Mouse (Mus musculus): ENCODE measurements around the gene Alg12.

Gene Alg12

DNA sequence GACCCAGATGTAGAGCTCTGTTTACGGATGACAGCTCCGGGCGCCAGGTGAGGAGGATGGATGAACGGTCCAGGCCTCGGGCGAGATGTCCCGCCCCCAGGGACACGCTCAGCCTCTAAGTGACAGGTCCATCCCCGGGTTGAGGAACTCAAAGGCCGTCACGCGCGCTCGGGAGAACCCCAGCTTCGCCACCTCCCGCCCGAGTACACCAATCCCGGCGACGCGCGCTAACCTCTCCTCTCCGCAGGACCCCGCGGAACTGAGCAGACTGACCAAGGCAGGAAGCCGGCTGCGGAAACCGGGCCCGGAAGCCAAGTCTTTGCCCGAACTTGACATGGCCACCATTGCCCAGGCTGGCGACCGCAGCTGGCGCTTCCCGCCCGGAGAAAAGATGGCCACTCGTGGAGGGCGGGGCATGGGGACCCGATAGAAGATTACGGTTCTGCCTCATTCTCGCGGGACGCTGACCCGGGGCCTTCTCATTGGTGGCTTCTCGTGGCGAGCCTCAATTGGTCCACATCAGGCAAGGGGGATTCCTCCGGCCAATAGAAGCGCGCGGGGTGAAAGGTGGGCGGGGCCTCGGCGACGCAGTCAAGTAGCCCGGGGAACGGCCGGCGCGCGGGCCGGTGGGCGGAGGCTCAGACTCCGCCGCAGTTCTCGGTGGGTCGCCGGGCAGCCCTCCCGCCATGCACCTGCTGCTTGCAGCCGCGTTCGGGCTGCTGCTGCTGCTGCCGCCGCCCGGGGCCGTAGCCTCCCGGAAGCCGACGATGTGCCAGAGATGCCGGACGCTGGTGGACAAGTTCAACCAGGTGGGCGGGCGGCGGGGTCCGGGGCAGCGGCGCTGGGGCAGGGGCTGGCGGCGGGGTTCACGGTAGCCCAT is at the start of gene Alg12, which contains the start of gene Creld2:
TSS of gene Alg12 (minus strand) at position 293 of the 880 bp plus-strand sequence.
TSS of gene Creld2 (plus strand) at position 621 of the 880 bp plus-strand sequence.
- peak; percentile 100 for DNase-seq

DNA sequence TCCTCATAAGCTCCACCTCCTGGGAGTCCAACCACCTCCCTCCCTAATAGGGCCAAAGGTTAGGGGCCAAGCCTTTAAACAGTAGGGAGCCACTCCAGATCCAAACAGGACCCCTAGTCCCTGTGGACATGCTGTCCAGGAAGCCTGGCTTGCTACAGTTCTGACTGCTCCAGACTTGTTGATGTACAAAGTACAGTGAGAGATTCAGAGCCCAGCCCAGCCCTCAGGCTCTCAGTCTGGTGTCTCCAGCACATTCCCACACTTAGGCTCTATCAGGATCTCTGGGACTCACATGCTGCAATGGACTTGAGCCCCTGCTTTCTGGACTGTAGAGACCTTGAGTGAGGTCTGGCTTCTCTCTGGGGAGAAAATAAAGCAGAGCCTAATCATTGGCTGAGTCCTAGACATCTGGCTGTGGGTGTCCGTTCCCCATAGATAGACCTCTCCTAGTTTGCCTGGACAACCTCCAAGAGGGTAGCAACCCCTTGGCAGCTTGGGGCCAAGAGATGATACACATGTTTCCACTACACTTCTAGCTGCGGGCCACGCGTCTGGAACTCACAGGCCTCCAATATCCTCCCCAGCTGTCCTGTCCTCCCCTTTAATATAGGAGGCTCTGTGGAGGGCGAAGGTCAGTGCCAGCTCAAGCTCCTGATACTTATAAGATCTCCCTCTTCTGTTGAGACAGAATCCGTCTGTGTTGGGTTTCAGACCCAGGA is 49.1 kb upstream of the Alg12 start:
- DNase-seq: peak; percentile 59

DNA sequence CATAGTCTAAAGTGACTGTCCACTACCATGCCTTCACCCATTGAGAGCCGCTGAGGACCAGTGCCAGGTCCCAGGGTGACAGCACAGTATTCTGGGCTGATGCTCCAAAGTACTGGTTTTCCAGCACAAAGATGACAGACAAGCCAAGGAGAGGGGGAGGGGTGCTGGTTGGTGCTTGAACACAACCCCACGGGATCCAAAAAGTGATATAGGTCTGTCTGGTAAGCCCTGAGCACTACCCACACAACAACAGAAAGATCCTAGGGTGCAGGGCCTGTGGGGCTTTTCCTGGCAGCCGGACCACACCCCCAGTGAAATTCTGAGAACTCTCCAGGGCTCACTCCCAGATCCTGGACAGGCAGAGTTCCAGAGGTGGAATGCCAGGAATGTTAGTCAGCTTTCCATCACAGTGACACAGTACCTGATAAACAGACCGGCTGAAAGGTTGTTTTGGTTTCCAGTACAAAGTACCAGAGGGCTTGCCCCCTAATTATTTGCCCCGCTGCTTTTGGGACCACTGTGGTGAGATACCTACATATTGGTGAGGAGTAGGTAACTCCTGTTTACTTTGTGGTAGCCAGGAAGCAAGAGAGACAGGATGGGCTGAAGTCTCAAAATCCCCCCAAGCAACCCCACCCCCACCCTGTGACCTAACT is 48.4 kb upstream of the Alg12 start:
- peak; percentile 73 for DNase-seq

DNA sequence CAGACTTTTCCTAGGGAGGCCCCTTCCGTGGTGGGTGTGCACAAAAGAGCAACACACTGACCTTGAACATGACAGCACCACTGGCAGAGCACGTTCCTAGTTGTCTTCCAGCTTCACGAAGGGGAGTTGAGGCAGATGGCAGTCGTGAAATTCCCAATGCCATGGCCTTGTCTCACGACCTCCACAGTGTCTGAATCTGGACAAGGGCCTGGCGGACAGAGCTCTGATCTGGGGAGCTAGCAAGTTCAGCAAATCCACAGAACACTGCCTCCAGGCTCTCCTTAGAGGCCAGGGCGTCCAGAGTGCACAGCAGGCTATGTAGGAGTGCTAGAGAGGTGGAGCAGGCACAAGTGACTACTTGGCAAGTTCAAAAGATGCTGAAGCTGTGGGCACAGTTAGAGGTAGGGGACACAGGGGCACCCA is 47.8 kb upstream of the Alg12 start:
- no peak for DNase-seq

DNA sequence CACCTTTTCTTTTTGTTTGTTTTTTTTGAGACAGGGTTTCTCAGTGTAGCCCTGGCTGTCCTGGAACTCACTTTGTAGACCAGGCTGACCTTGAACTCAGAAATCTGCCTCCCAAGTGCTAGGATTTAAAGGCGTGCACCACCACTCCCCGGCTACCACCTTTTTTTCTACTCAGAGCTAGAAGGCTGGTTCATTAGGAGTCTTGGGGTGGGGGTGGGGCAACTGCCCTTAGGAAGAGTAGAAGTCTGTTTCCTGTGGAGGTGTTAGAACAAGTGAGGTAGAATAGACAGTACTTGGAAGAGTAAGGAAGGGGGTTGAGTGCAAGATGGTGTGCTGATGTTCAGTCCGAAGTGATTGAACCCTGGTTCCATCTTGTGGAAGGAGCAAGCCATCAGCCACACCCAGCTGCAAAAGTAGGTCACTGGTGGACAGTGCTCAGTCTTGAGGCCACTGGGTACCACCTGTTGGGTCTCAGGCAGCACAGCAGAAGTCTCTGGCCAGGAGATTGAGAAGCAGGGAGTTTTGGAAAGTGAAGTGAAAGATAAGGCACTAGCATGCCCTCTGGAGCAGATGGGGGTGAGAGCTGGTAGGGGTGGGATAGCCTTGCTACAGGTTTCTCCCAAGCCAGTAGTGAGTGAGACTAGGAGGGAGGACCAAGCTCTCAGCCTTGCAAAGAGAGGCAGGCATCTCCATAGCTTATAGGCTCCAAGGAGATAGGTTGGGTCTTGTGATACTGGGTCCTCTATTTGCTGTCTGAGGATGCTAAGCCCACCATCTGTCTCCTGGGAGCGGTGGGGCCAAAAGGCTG is 47.0 kb upstream of the Alg12 start:
- DNase-seq: no peak

DNA sequence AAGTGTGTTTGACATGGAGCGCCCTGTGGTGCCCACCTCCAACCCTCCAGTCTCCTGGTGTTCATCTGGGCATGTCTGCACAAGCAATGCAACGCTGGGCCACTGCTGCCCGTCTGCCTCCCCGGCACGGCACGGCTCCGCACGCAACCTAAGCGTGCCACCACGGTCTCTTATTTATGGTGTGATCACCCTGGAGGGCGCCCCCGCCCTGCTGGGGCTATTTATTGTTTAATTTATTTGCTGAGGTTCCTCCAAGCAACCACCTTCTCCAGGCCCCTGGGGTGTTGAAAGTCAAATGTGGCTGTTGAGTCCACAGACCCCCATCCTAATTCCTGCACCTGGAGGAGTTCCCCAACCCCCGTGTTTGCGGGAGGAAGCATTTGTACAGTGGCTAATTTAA is 45.9 kb upstream of the Alg12 start:
- DNase-seq: no peak

DNA sequence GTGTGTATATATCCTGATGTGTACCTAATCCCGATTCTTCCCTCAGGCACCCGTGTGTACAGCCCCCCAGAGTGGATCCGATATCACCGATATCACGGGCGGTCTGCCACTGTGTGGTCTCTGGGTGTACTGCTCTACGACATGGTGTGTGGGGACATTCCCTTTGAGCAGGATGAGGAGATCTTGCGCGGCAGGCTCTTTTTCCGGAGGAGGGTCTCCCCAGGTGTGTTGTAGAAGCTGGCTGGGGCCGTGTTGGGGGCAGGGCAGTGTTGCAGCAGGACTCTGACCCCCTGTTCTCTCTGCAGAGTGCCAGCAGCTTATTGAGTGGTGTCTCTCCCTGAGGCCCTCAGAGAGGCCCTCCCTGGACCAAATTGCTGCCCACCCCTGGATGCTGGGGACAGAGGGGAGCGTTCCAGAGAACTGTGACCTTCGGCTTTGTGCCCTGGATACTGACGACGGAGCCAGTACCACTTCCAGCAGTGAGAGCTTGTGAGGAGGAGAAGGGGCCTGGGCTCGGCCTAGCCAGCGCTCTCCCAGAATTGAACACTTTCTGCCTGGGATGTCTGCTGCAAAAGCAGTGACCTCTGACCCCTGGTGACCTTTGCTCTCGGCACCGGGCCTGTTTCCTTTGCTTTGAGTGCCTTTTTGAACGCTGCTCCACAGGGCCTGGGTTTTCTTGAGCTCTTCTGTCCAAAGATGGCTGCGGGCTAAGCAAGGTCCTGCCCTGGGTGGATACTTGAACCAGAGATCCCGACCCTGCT is 45.3 kb upstream of the Alg12 start:
- DNase-seq: peak; percentile 46

DNA sequence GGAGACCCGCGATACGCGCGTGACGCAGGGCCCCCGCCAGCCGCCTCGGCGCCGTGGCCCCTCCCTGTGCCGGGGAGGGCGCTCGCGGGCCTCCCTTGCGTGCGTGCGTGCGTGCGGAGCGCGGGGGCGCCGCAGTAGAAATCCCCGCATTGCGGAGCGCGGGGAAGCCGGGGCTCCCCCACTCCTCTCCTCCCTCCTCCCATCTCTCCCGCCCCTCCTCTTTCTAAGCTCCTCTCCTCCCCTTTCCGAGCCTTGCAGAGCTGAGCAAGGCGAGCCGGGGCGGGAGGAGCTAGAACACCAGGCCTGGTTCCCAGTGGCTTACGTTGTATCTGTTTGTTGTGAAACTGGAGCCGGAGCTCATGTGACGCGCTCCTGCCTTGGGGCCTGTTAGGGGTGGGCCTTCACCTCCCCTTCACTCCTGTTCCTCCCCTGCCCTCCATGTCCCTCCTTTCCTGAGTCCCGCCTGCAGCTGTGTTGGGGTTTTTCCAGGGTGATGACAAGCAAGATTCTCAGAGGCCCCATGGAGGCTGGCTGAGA is 44.6 kb upstream of the Alg12 start:
- DNase-seq: peak; percentile 96

DNA sequence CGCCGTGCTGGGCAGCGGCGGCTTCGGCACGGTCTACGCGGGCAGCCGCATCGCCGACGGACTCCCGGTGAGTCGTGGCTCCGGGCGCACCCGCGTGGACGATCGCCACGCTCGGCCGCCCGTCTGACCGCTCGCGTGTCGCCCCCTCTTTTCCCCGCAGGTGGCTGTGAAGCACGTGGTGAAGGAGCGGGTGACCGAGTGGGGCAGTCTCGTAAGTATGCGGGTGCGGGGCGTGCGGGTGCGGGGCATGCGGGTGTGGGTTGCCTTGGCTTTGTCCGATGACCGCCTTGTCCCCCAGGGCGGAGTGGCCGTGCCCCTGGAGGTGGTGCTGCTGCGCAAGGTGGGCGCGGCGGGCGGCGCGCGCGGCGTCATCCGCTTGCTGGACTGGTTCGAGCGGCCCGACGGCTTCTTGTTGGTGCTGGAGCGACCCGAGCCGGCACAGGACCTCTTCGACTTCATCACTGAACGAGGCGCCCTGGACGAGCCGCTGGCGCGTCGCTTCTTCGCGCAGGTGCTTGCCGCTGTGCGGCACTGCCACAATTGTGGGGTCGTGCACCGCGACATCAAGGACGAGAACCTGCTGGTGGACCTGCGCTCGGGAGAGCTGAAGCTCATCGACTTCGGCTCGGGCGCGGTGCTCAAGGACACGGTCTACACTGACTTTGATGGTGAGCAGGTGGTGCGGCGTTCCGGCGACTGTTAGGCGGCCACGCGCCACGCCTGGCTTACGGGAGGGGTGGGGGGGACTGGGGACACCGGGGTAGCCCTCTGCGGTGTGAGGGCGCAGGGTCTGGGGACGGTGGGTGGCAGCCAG is 44.0 kb upstream of the Alg12 start:
- DNase-seq: peak; percentile 70

DNA sequence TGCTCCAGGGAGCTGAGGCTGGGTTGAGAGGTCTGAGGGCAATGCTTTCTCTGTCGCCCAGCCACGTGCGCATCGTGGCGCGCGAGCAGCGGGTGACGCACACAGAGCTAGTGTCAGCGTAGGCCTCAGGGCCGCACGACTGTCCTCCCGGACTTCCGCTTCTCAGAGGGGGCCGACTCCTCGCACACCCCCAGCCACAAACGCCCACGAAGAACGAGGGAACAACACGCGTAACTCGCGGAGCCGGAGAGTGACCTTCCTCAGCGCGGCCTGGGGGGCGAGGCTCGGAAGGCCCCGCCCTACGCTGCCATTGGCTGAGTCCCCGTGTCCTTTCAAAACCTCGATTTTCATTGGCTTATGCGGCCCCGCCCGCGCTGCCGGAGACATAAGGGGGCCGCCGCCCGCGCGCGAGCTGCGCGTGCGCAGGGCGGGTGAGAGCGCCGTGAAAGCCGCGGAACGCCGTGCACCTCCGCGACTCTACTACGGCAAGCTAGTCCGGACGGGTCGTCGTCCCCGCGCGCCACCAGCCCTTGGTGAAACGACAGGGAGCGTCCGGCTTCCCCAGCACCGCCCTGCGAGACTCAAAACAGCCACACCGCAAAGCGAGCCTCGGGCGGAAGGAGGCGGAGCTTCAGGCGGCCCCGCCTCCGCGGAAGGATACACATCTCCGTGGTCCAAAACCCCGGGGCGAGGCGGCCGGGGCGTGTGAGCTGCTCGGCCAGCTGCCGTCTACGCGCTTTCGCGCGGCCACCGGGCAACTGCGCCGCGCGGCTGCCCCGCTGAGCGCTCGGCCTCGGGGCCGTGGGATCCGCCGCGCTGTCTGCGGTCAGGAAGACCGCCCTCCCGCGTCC is 42.9 kb upstream of the Alg12 start, which contains the start of gene Pim3:
TSS of gene Pim3 (plus strand) at position 415 of the 851 bp plus-strand sequence.
- DNase-seq: peak; percentile 97

DNA sequence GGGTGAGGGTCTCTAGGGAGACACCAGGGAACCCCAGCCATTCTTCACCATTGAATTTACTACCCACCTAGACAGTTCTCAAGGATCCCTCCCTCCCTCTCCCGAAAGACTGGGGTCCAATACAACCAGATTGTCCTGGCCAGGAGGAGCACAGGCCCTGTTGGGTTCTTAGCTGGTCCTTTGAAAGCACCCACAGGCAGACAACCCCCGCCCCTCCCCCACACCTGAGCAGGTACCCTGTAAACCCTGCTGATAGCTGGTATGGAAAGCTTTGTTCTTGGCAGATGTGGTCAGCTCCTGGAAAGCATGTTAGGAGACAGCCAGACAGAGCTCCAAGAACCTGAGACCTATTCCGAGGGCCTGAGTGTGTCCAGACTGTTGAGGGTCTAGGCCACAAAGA is 41.7 kb upstream of the Alg12 start:
- no peak for DNase-seq

DNA sequence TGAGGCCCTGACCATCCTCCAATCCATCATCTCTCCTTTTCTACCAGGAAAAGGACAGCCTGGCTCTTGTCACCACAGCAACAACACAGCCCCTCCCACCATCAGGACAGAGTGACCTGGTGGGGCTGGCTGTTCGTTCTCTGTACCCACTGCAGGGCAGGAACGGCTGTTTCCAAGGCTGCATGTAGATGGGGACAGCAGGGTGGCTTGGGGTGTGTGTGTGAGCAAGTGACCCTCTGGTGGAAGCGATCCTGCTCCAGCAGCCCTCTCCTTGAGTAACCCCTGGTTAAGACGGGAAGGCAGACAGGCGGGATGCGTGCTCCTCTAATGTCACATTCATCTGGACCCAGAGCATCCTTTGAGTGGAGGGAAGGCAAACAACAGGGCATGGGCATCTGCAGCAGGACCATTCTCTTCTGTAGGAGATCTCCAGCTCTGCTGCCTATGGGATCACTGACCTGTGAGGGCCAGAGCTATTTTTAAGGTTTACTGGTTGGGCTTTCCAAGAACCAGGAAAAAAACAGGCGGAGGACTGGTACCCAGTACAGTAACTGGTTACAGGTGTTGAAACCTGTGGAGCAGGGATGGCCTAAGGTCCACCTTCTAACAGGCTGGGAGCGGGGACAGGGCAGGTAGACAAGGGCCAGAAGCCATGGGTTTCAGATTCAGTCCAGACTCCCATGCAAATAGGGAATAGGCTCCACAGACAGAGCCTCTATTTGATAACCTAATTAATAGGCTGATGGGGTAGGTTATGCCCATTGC is 40.3 kb upstream of the Alg12 start:
- DNase-seq: no peak

DNA sequence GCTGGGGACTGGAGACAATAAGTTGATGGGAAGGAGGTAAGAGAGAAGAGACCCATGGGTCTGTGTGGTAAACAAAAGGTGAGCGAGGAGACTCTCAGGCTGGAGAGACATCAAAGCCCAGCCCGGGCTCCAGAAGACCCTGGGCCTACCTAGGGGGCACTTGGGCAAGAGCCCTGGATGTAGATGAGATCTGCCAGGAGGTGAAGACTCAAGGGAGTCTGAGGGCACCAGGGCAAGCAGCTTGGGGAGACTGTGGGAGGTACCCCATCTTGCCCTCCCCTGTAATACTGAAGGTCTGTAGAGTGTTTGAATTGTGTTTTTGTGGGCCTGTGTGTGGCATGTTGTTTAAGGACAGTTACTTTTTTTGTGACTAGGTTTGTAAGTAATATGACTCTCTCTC is 39.6 kb upstream of the Alg12 start:
- DNase-seq: no peak

DNA sequence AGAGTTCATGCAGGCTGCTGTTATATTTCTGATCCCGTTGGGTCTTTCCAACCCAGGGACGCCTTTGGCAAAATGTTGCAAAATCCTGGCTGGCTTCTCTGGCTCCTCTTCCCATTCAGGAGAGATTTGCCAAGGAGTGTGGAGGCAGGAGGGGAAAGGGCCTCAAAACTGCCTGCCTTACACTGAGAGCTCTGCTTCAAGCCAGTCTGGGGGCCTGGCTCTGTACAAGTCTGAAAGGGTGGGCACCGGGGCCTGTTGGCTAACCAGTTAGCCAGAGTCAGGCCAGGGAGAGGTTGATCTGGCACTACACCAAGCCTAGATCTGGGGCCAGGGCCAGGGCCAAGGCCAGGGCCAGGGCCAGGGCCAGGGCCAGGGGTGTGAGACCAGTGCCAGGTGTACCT is 39.0 kb upstream of the Alg12 start:
- DNase-seq: no peak

DNA sequence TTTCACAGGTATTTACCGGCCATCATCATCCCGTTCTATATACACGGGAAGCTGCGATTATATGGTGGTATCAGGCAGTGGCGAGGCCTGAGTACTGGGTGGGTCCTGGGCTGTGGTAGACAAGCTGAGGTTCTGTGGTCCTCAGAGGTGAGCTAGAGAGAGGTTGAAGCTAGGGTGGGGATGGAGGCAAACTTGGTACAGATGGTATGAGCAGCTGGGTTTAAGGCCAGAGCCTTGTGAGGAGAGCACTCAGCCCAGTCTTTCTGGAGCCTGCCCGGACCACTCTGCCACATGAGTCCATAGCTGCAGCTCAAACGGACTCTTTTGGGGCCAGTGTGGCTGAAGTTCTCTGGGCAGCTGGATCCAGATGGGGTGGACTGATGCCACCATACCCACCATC is 38.2 kb upstream of the Alg12 start:
- no peak for DNase-seq

DNA sequence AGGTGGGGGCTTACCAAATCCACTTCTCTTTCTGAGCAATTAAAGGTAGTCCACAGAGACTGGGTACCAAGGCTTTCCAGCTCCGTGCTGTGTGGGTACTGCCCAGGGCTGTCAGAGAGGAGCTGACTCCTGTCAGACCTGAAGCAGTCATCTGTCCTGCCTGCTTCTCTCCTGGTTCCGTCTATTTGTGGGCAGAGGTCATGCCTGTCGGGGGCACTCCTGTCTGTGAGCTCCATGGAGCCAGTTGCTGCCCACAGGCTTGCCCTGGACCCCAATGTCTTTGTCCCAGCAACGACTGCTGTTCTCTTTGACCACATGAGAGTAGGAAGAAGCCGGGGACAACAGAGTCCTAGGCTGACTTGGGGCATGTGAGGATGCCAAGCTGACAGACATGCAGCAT is 37.5 kb upstream of the Alg12 start:
- no peak for DNase-seq

DNA sequence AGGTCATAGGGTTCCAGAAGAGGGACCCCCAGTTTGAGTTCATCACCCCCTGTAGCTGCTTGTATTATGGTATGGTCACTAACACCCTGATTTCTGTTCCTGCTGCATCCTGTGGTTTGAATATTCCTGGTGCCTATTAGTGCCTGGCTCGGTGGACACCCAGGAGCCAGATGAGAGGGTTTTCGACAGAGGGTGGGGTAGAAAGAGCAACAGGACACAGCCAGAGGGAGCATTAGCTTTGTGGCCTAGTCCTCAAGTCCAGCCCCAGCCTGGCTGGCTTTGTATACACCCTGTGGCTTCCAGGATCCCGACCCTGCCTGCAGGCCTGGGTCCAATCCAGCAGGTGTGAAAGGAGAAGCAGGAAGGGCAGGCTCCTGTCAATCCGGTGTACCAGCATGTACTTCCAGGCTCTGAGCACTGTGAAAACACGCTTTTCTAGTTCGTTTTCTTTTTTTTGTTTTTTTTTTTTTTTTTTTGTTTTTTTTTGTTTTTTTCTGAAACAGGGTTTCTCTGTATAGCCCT is 36.8 kb upstream of the Alg12 start:
- no peak for DNase-seq

Measured in lung, postnatal 10 days (tissue).